Mouse (Mus musculus) hindbrain, embryonic 12.5 days (tissue): ENCODE results near the gene Tnfsf15. TPM values are rescaled to one million over a fixed set of nuclear protein-coding genes. Genes with fewer than 3 reads are reported as not detected.

Experiments
- polyA plus RNA-seq: library from polyadenylated mRNA; unstranded; fragments of >200 nt; fragmentation: Nextera tagmentation; extraction: Ambion mirVana; gene quantifications from 2 replicates; pipeline ENCODE4 v1.2.1, GENCODE M21; 2016

Tnfsf15 gene
- polyA plus RNA-seq, 1 experiment from 2014 or later, result 0.06 TPM

Other genes starting within 250 kb of the Tnfsf15 start
- gene Whrn, start 249.1 kb downstream of the Tnfsf15 start, polyA plus RNA-seq, result 10.6 and 10.8 TPM in 2 replicates
- gene Atp6v1g1, start 200.3 kb downstream of the Tnfsf15 start, polyA plus RNA-seq, result 365 and 374 TPM in 2 replicates
- 4.1 and 5.8 TPM in 2 replicates for gene Tmem268, start 186.3 kb downstream of the Tnfsf15 start, polyA plus RNA-seq
- gene Gm11213, start 139.9 kb downstream of the Tnfsf15 start, polyA plus RNA-seq, result not detected in 2 replicates
- gene Tex48, start 122.7 kb downstream of the Tnfsf15 start, polyA plus RNA-seq, result not detected in 2 replicates
- gene Gm11214, start 81.7 kb downstream of the Tnfsf15 start, polyA plus RNA-seq, result not detected in 2 replicates
- 0.08 TPM in 1 of 2 replicates, not detected in the other for gene Tnfsf8, start 116.2 kb upstream of the Tnfsf15 start, polyA plus RNA-seq